In genomic region chr12:70914387-70914786, GRCm38 (mm10) we compare ENCODE assay signal across 10 mouse cellular contexts. TPM values are rescaled to one million over a fixed set of nuclear protein-coding genes. Genes with fewer than 3 reads are reported as not detected.
A peak's percentile ranks its signal among the peaks of the same experiment; 100 is the strongest.
DNase-seq lines count a peak whose midpoint lies in the region; ATAC-seq and TF ChIP-seq lines count a peak whose summit lies in the region.
"Had no signal": no experiment of that assay in that cellular context is flagged by ENCODE, and none has a peak within 500 bp of the region (broad histone marks: within the 10 kb centered on the region; RNA-seq: fewer than 3 reads in every experiment).

No protein-coding gene starts in this region.

- no peaks in the 10 kb centered on the region for H3K27me3 ChIP-seq in liver, embryonic 14.5 days (ENCODE audit: control insufficient read depth, insufficient read depth, low read length)
- peaks cover 4% of the 10 kb centered on the region; the same call in 1 of the 2 replicates for H3K27me3 ChIP-seq in liver, embryonic 11.5 days (replicated peaks; ENCODE audit: control insufficient read depth, insufficient read depth, low read length)
- H3K27me3 ChIP-seq in MEL (ENCODE audit: control insufficient read depth in 1 of 2, insufficient read depth in 2 of 2, low read length in 2 of 2): no peaks in the 10 kb centered on the region
- H3K27me3 ChIP-seq: lung, embryonic 15.5 days; stomach, embryonic 15.5 days had no signal

- TF ChIP-seq CTCF in liver, embryonic 14.5 days (IDR thresholded peaks at IDR 0.05; ENCODE audit: low read depth): peak; percentile 58
- peak; percentile 37 to 76 (median 45) for TF ChIP-seq CTCF in MEL (IDR thresholded peaks at IDR 0.05 in 2 of 3, conservative IDR thresholded peaks at IDR 0.05 in 1 of 3; ENCODE audit: control insufficient read depth in 1 of 3, insufficient read depth in 1 of 3, low read depth in 2 of 3, low read length in 3 of 3, poor library complexity in 1 of 3, severe bottlenecking in 1 of 3)

- H3K79me2 ChIP-seq in MEL (ENCODE audit: control insufficient read depth, insufficient read depth, low read length, poor library complexity): no peaks in the 10 kb centered on the region

- H3K4me3 ChIP-seq in liver, embryonic 14.5 days (ENCODE audit: insufficient read depth in 1 of 2, low read depth in 2 of 2, low read length in 2 of 2): no peak overlapping the region
- H3K4me3 ChIP-seq in liver, embryonic 11.5 days (ENCODE audit: low read depth, low read length): no peak overlapping the region
- no peak overlapping the region for H3K4me3 ChIP-seq in MEL (ENCODE audit: control insufficient read depth in 1 of 2, insufficient read depth in 1 of 2, low read depth in 2 of 2, low read length in 2 of 2)
- H3K4me3 ChIP-seq: lung, embryonic 15.5 days; stomach, embryonic 15.5 days had no signal

- H3K4me2 ChIP-seq in liver, embryonic 14.5 days (ENCODE audit: low read depth): no peak overlapping the region
- H3K4me2 ChIP-seq in liver, embryonic 11.5 days: no peak overlapping the region
- H3K4me2 ChIP-seq: lung, embryonic 15.5 days; stomach, embryonic 15.5 days had no signal

- no peaks in the 10 kb centered on the region for H3K9me3 ChIP-seq in liver, embryonic 14.5 days (ENCODE audit: control insufficient read depth, low read length)
- H3K9me3 ChIP-seq in liver, embryonic 11.5 days (ENCODE audit: control insufficient read depth, low read length): no peaks in the 10 kb centered on the region
- no peaks in the 10 kb centered on the region for H3K9me3 ChIP-seq in MEL (replicated peaks; ENCODE audit: insufficient read depth, low read length)
- H3K9me3 ChIP-seq: lung, embryonic 15.5 days; stomach, embryonic 15.5 days had no signal

- peak; percentile 51; the same call in 1 of the 2 replicates for ATAC-seq in frontal cortex, adult (ENCODE audit: low TSS enrichment)
- ATAC-seq in liver, embryonic 14.5 days (ENCODE audit: insufficient read depth): no peak
- ATAC-seq in liver, embryonic 11.5 days (replicated peaks; ENCODE audit: low FRiP score): no peak

- no peak overlapping the region for H3K9ac ChIP-seq in liver, embryonic 14.5 days (replicated peaks)
- no peak overlapping the region for H3K9ac ChIP-seq in liver, embryonic 11.5 days (ENCODE audit: low read depth, low read length)
- H3K9ac ChIP-seq in MEL (ENCODE audit: control insufficient read depth, low read depth, low read length, poor library complexity, severe bottlenecking): no peak overlapping the region
- H3K9ac ChIP-seq: lung, embryonic 15.5 days; stomach, embryonic 15.5 days had no signal

- TF ChIP-seq RAD21 in MEL (IDR thresholded peaks at IDR 0.05; ENCODE audit: low read depth, low read length): peak; percentile 78

- DNase-seq in frontal cortex, postnatal 14 days (ENCODE audit: low spot score in 2 of 2): no peak
- no peak for DNase-seq in liver, embryonic 14.5 days (ENCODE audit: low read depth in 3 of 3, low spot score in 3 of 3)
- no peak for DNase-seq in liver, embryonic 11.5 days (ENCODE audit: low spot score)
- DNase-seq in MEL (ENCODE audit: low read depth, low spot score): peak; percentile 85
- DNase-seq in embryo, embryonic 10.5 days (ENCODE audit: low spot score): peak; percentile 71
- peak; percentile 65 for DNase-seq in mesoderm, embryonic 11.5 days (ENCODE audit: low read depth, low spot score)
- no peak for DNase-seq in spleen, postnatal 14 days (ENCODE audit: low spot score in 2 of 2)

- H3K36me3 ChIP-seq in liver, embryonic 14.5 days (replicated peaks; ENCODE audit: control insufficient read depth, insufficient read depth, low read depth): no peaks in the 10 kb centered on the region
- H3K36me3 ChIP-seq in liver, embryonic 11.5 days (ENCODE audit: control insufficient read depth, insufficient read depth, low read length): no peaks in the 10 kb centered on the region
- H3K36me3 ChIP-seq in MEL (ENCODE audit: control insufficient read depth in 1 of 2, insufficient read depth in 2 of 2, low read length in 2 of 2): peaks cover 0 to 2% of the 10 kb centered on the region in 2 experiments; a peak in 2 of 4 replicates
- H3K36me3 ChIP-seq: lung, embryonic 15.5 days; stomach, embryonic 15.5 days had no signal

- TF ChIP-seq EP300 in liver, embryonic 14.5 days (IDR thresholded peaks at IDR 0.05; ENCODE audit: low read depth): no peak
- no peak for TF ChIP-seq EP300 in MEL (IDR thresholded peaks at IDR 0.05; ENCODE audit: low read depth in 1 of 2, low read length in 2 of 2)

- H3K4me1 ChIP-seq in liver, embryonic 14.5 days (replicated peaks; ENCODE audit: control insufficient read depth in 2 of 2, insufficient read depth in 2 of 2, low read length in 1 of 2): 0 out of 4 replicates have a peak, but pooled peaks cover 0 to 2% of the 10 kb centered on the region in 2 experiments
- no peaks in the 10 kb centered on the region for H3K4me1 ChIP-seq in liver, embryonic 11.5 days (replicated peaks; ENCODE audit: control insufficient read depth, insufficient read depth, low read length)
- H3K4me1 ChIP-seq in MEL (ENCODE audit: control insufficient read depth in 1 of 2, insufficient read depth in 2 of 2, low read length in 2 of 2): peaks cover 0 to 13% of the 10 kb centered on the region in 2 experiments; a peak in 2 of 4 replicates

- 37% methylated on average over 11 of the region's 11 CpGs for WGBS in liver, embryonic 14.5 days (ENCODE audit: insufficient replicate concordance)
- WGBS in liver, embryonic 11.5 days: 54% methylated on average over 11 of the region's 11 CpGs

- no peak overlapping the region for H3K27ac ChIP-seq in liver, embryonic 14.5 days
- no peak overlapping the region for H3K27ac ChIP-seq in liver, embryonic 11.5 days (ENCODE audit: low read depth, low read length)
- no peak overlapping the region for H3K27ac ChIP-seq in MEL (ENCODE audit: control insufficient read depth, low read depth, low read length)
- H3K27ac ChIP-seq: lung, embryonic 15.5 days had no signal

- TF ChIP-seq POLR2A in MEL (IDR thresholded peaks at IDR 0.05; ENCODE audit: control insufficient read depth in 1 of 2, insufficient read depth in 1 of 2, low read depth in 1 of 2, low read length in 2 of 2, poor library complexity in 1 of 2): no peak

TF ChIP-seq in MEL, 35 proteins besides CTCF, POLR2A, EP300 and RAD21:
- peak; percentile 24; the same call in 1 of the 2 replicates for TF ChIP-seq ZC3H11A (IDR thresholded peaks at IDR 0.05; ENCODE audit: low read depth, low read length)
- peak; percentile 63 for TF ChIP-seq SMC3 (IDR thresholded peaks at IDR 0.05; ENCODE audit: low read depth, low read length)
- TF ChIP-seq TBP (IDR thresholded peaks at IDR 0.05; ENCODE audit: low read depth, low read length): no peak
- 0 out of 2 replicates have a peak, but pooled peaks have one; percentile 21 for TF ChIP-seq MYC (IDR thresholded peaks at IDR 0.05; ENCODE audit: low read depth, low read length)
- TF ChIP-seq MXI1 (IDR thresholded peaks at IDR 0.05; ENCODE audit: low read depth, low read length): no peak

RNA-seq across cellular contexts. Expression of gene Actr10, which starts 23.3 kb away (rescaled TPM):
- 11.4 and 20.1 TPM in 2 replicates for polyA plus RNA-seq in liver, embryonic 14.5 days (2012; rRNA removed)
- polyA plus RNA-seq in liver, embryonic 14.5 days (2014; fragmentation: Nextera tagmentation; extraction: Ambion mirVana): 127 and 128 TPM in 2 replicates
- 197 and 201 TPM in 2 replicates for polyA plus RNA-seq in liver, embryonic 11.5 days (2014; fragmentation: Nextera tagmentation; extraction: Ambion mirVana)
- total RNA-seq in MEL (2012; rRNA removed): 78.7 and 87.9 TPM in 2 replicates
- polyA plus RNA-seq in MEL (2012; ENCODE audit: insufficient read depth in 1 of 2, insufficient read length in 2 of 2, low read depth in 1 of 2, low replicate concordance in 2 of 2, missing spikeins in 1 of 2): 100 to 1,000 TPM in 1 of 2 experiments, not detected in 1; 109 TPM

Comparison
In these comparisons a context has a peak if more than half of its experiments do, and no peak if none do; other contexts are left out.
1. DNase-seq: peak in MEL (single experiment), embryo, embryonic 10.5 days (single experiment) and mesoderm, embryonic 11.5 days (single experiment); none in frontal cortex, postnatal 14 days (0 of 2), liver, embryonic 14.5 days (0 of 3), liver, embryonic 11.5 days (single experiment) and spleen, postnatal 14 days (0 of 2).